Mouse (Mus musculus): ENCODE results near the gene Cep131. TPM values are rescaled to one million over a fixed set of nuclear protein-coding genes. Genes with fewer than 3 reads are reported as not detected.

Gene Cep131
- polyA plus RNA-seq, 1 experiment from 2014 or later: 14.2 TPM

MicroRNAs encoded within 50 kb of the gene (microRNA counts, 519-probe panel; counts per million panel counts)
- 2,665 counts per million, percentile 70 among the panel's probes with 10 or more counts for microRNA mmu-miR-338-3p
- microRNA mmu-miR-338-5p: 2,089 counts per million, percentile 49 among the panel's probes with 10 or more counts

Other genes with a start within 250 kb of the Cep131 start
- gene Chmp6, start 173.4 kb downstream of the Cep131 start, polyA plus RNA-seq (2015; fragmentation: Nextera tagmentation; extraction: Ambion mirVana): 88.0 and 91.1 TPM in 2 replicates
- 12.0 and 13.1 TPM in 2 replicates for gene Baiap2, start 144.1 kb downstream of the Cep131 start, polyA plus RNA-seq (2015; fragmentation: Nextera tagmentation; extraction: Ambion mirVana)
- 3.1 and 3.4 TPM in 2 replicates for gene Aatk, start 39.7 kb downstream of the Cep131 start, polyA plus RNA-seq (2015; fragmentation: Nextera tagmentation; extraction: Ambion mirVana)
- 15.4 and 17.7 TPM in 2 replicates for gene Tepsin, start 11.9 kb upstream of the Cep131 start, polyA plus RNA-seq (2015; fragmentation: Nextera tagmentation; extraction: Ambion mirVana)
- gene Ndufaf8, start 12.1 kb upstream of the Cep131 start, polyA plus RNA-seq (2015; fragmentation: Nextera tagmentation; extraction: Ambion mirVana): 90.8 and 109 TPM in 2 replicates
- gene Slc38a10, start 64.5 kb upstream of the Cep131 start, polyA plus RNA-seq (2015; fragmentation: Nextera tagmentation; extraction: Ambion mirVana): 81.8 and 88.2 TPM in 2 replicates
- 5.8 and 7.1 TPM in 2 replicates for gene Bahcc1, start 146.1 kb upstream of the Cep131 start, polyA plus RNA-seq (2015; fragmentation: Nextera tagmentation; extraction: Ambion mirVana)